Mouse (Mus musculus) cerebellum, postnatal 25 days (tissue): ENCODE measurements around the gene Adcy4.
A peak's percentile ranks its signal among the peaks of the same experiment; 100 is the strongest.

Experiments
- DNase-seq, 2 experiments: peaks; one replicate each; pipeline ENCODE4 v3.0.0; 2021; ENCODE audit warnings: mixed read lengths in 2 of 2

Gene Adcy4

GRCm38 (mm10) chr14:55783958-55784235 is at the start of gene Adcy4:
Gene Adcy4, minus strand, starts transcription at chr14:55784095.
- DNase-seq: no peak

GRCm38 (mm10) chr14:55833126-55833525 is 49.2 kb upstream of the Adcy4 start:
- no peak for DNase-seq

GRCm38 (mm10) chr14:55830331-55830730 is 46.4 kb upstream of the Adcy4 start:
- DNase-seq: no peak

- DNase-seq: no peak
Measured at GRCm38 (mm10) chr14:55829854-55830253, 46.0 kb upstream of the Adcy4 start.

GRCm38 (mm10) chr14:55828716-55829263 is 44.9 kb upstream of the Adcy4 start:
- no peak for DNase-seq

- peak; percentile 28 to 48 for DNase-seq
Measured at GRCm38 (mm10) chr14:55826551-55827340, 42.9 kb upstream of the Adcy4 start.

GRCm38 (mm10) chr14:55826142-55826541 is 42.2 kb upstream of the Adcy4 start:
- no peak for DNase-seq

- peak; percentile 16 to 24 for DNase-seq
Measured at GRCm38 (mm10) chr14:55825216-55826051, 41.5 kb upstream of the Adcy4 start.

- DNase-seq: peak in 1 of 2 experiments; percentile 11
Measured at GRCm38 (mm10) chr14:55824481-55825215, 40.8 kb upstream of the Adcy4 start.

GRCm38 (mm10) chr14:55824001-55824480 is 40.1 kb upstream of the Adcy4 start:
- peak in 1 of 2 experiments; percentile 26 for DNase-seq

GRCm38 (mm10) chr14:55822991-55823762 is 39.3 kb upstream of the Adcy4 start, which contains the start of gene Nfatc4:
Gene Nfatc4, plus strand, starts transcription at chr14:55823144.
- peak; percentile 39 to 61 for DNase-seq

- DNase-seq: peak; percentile 65 to 80
Measured at GRCm38 (mm10) chr14:55822435-55822990, 38.6 kb upstream of the Adcy4 start.

- DNase-seq: peak in 1 of 2 experiments; percentile 1
Measured at GRCm38 (mm10) chr14:55820576-55820975, 36.7 kb upstream of the Adcy4 start.

GRCm38 (mm10) chr14:55819845-55820405 is 36.0 kb upstream of the Adcy4 start:
- DNase-seq: peak in 1 of 2 experiments; percentile 1

- peak; percentile 43 to 65 for DNase-seq
Measured at GRCm38 (mm10) chr14:55815310-55815751, 31.4 kb upstream of the Adcy4 start.

GRCm38 (mm10) chr14:55814885-55815284 is 31.0 kb upstream of the Adcy4 start:
- peak; percentile 76 to 90 for DNase-seq

GRCm38 (mm10) chr14:55795380-55796163 is 11.7 kb upstream of the Adcy4 start:
- no peak for DNase-seq

- no peak for DNase-seq
Measured at GRCm38 (mm10) chr14:55793946-55794345, 10.1 kb upstream of the Adcy4 start.

GRCm38 (mm10) chr14:55793461-55793860 is 9.6 kb upstream of the Adcy4 start:
- no peak for DNase-seq
